Mouse (Mus musculus) MEL (cell line): ENCODE measurements at regions not wholly inside any gene's neighbourhood (a gene's known extent, or its start where the extent isn't known, plus 50 kb on each side); places are given as distances from the start of the nearest gene placed in this dataset.

ENCODE experiments used
- DNase-seq: peaks from one replicate; pipeline ENCODE4 v3.0.0; 2011; ENCODE audit warnings: low read depth, low spot score
- H3K27ac ChIP-seq: 2 replicates; pipeline ENCODE4 v1.5.1; 2012; ENCODE audit warnings: low read depth, mild to moderate bottlenecking, control low read depth, low read length, moderate library complexity; ENCODE audit not compliant: control insufficient read depth
- H3K27me3 ChIP-seq, 2 experiments: fragments of 150-350 bp in 1 of 2; sonication (generic) in 1 of 2; 2 replicates each; pipeline ENCODE4 v1.6.1; 2012; ENCODE audit warnings: low read length in 2 of 2, mild to moderate bottlenecking in 2 of 2, improper control_type of control experiment in 1 of 2, moderate library complexity in 1 of 2; ENCODE audit not compliant: insufficient read depth in 2 of 2, control insufficient read depth in 1 of 2
- H3K36me3 ChIP-seq, 2 experiments: 2 replicates each; pipeline ENCODE4 v1.6.1; 2012 to 2014; ENCODE audit warnings: low read length in 2 of 2, improper control_type of control experiment in 1 of 2, inconsistent platforms in 1 of 2, mild to moderate bottlenecking in 1 of 2; ENCODE audit not compliant: insufficient read depth in 2 of 2, control insufficient read depth in 1 of 2
- H3K4me1 ChIP-seq, 2 experiments: fragments of 150-350 bp in 1 of 2; sonication (generic) in 1 of 2; 2 replicates each; pipeline ENCODE4 v1.6.1; 2012; ENCODE audit warnings: low read length in 2 of 2, improper control_type of control experiment in 1 of 2, mild to moderate bottlenecking in 1 of 2; ENCODE audit not compliant: insufficient read depth in 2 of 2, control insufficient read depth in 1 of 2
- H3K4me3 ChIP-seq, 2 experiments: fragments of 150-350 bp in 1 of 2; sonication (generic) in 1 of 2; 2 replicates each; pipeline ENCODE4 v1.5.1; 2012; ENCODE audit warnings: low read depth in 2 of 2, low read length in 2 of 2, mild to moderate bottlenecking in 2 of 2, moderate library complexity in 2 of 2, control low read depth in 1 of 2, improper control_type of control experiment in 1 of 2; ENCODE audit not compliant: control insufficient read depth in 1 of 2, insufficient read depth in 1 of 2
- H3K79me2 ChIP-seq: 2 replicates; pipeline ENCODE4 v1.6.1; 2012; ENCODE audit warnings: mild to moderate bottlenecking, low read length, moderate library complexity; ENCODE audit not compliant: control insufficient read depth, poor library complexity, insufficient read depth
- H3K9ac ChIP-seq: 2 replicates; pipeline ENCODE4 v1.6.1; 2012; ENCODE audit warnings: low read depth, mild to moderate bottlenecking, control low read depth, low read length, moderate library complexity; ENCODE audit not compliant: control insufficient read depth, poor library complexity, severe bottlenecking
- H3K9me3 ChIP-seq: fragments of 150-350 bp; sonication (generic); replicated peaks from 2 replicates; pipeline ENCODE4 v1.6.1; 2012; ENCODE audit warnings: mild to moderate bottlenecking, low read length, improper control_type of control experiment, moderate library complexity; ENCODE audit not compliant: insufficient read depth
- BHLHE40 ChIP-seq: IDR thresholded peaks from 2 replicates; pipeline ENCODE4 v1.6.1; 2012; ENCODE audit warnings: low read depth, mild to moderate bottlenecking, inconsistent platforms, low read length, improper control_type of control experiment, borderline replicate concordance
- CHD1 ChIP-seq: IDR thresholded peaks from 2 replicates; pipeline ENCODE4 v1.6.1; 2012; ENCODE audit warnings: low read depth, mild to moderate bottlenecking, inconsistent platforms, low read length, improper control_type of control experiment
- E2F4 ChIP-seq: IDR thresholded peaks from 2 replicates; pipeline ENCODE4 v1.6.1; 2011; ENCODE audit warnings: low read depth, low read length, improper control_type of control experiment, borderline replicate concordance
- ELF1 ChIP-seq: IDR thresholded peaks from 2 replicates; pipeline ENCODE4 v1.6.1; 2014; ENCODE audit warnings: low read depth, mild to moderate bottlenecking, inconsistent platforms, low read length, improper control_type of control experiment, moderate library complexity
- ETS1 ChIP-seq: IDR thresholded peaks from 2 replicates; pipeline ENCODE4 v1.6.1; 2012; ENCODE audit warnings: low read depth, mild to moderate bottlenecking, inconsistent platforms, low read length, improper control_type of control experiment, moderate library complexity
- GABPA ChIP-seq: IDR thresholded peaks from 2 replicates; pipeline ENCODE4 v1.6.1; 2012; ENCODE audit warnings: low read depth, mild to moderate bottlenecking, inconsistent platforms, low read length, improper control_type of control experiment, moderate library complexity
- GATA1 ChIP-seq: IDR thresholded peaks from 2 replicates; pipeline ENCODE4 v1.6.1; 2011; ENCODE audit warnings: low read depth, low read length, improper control_type of control experiment
- HCFC1 ChIP-seq: IDR thresholded peaks from 2 replicates; pipeline ENCODE4 v1.6.1; 2012; ENCODE audit warnings: low read depth, mild to moderate bottlenecking, inconsistent platforms, low read length, improper control_type of control experiment, moderate library complexity
- KAT2A ChIP-seq: conservative IDR thresholded peaks from 2 replicates; pipeline ENCODE4 v1.6.1; 2012; ENCODE audit warnings: low read depth, low read length, improper control_type of control experiment, inconsistent platforms
- MAX ChIP-seq: IDR thresholded peaks from 2 replicates; pipeline ENCODE4 v1.6.1; 2011; ENCODE audit warnings: low read length, improper control_type of control experiment
- MEF2A ChIP-seq: IDR thresholded peaks from 2 replicates; pipeline ENCODE4 v1.6.1; 2014; ENCODE audit warnings: low read depth, mild to moderate bottlenecking, inconsistent platforms, low read length, improper control_type of control experiment; ENCODE audit not compliant: poor library complexity, insufficient replicate concordance, severe bottlenecking; ENCODE audit errors: extremely low read depth
- MXI1 ChIP-seq: IDR thresholded peaks from 2 replicates; pipeline ENCODE4 v1.6.1; 2011; ENCODE audit warnings: mild to moderate bottlenecking, low read depth, low read length, improper control_type of control experiment
- MYC ChIP-seq: IDR thresholded peaks from 2 replicates; pipeline ENCODE4 v1.6.1; 2011; ENCODE audit warnings: low read depth, mild to moderate bottlenecking, low read length, improper control_type of control experiment, moderate library complexity
- POLR2A ChIP-seq, 2 experiments: IDR thresholded peaks; 2 replicates each; pipeline ENCODE4 v1.6.1; 2011 to 2012; ENCODE audit warnings: low read length in 2 of 2, mild to moderate bottlenecking in 2 of 2, control low read depth in 1 of 2, improper control_type of control experiment in 1 of 2, low read depth in 1 of 2, moderate library complexity in 1 of 2; ENCODE audit not compliant: control insufficient read depth in 1 of 2, insufficient read depth in 1 of 2, poor library complexity in 1 of 2
- POLR2AphosphoS2 ChIP-seq: IDR thresholded peaks from 2 replicates; pipeline ENCODE4 v1.6.1; 2011; ENCODE audit warnings: low read length, improper control_type of control experiment
- POLR2AphosphoS5 ChIP-seq: IDR thresholded peaks from 2 replicates; pipeline ENCODE4 v1.6.1; 2012; ENCODE audit warnings: low read depth, borderline replicate concordance, mild to moderate bottlenecking, inconsistent platforms, low read length, moderate library complexity, mixed read lengths
- RAD21 ChIP-seq: IDR thresholded peaks from 2 replicates; pipeline ENCODE4 v1.6.1; 2011; ENCODE audit warnings: mild to moderate bottlenecking, low read depth, low read length, improper control_type of control experiment
- RCOR1 ChIP-seq: IDR thresholded peaks from 2 replicates; pipeline ENCODE4 v1.6.1; 2012; ENCODE audit warnings: low read depth, mild to moderate bottlenecking, inconsistent platforms, low read length, improper control_type of control experiment
- SMC3 ChIP-seq: IDR thresholded peaks from 2 replicates; pipeline ENCODE4 v1.6.1; 2011; ENCODE audit warnings: low read depth, low read length, improper control_type of control experiment
- TBP ChIP-seq: IDR thresholded peaks from 2 replicates; pipeline ENCODE4 v1.8.0; 2011; ENCODE audit warnings: low read depth, low read length, improper control_type of control experiment
- UBTF ChIP-seq: IDR thresholded peaks from 2 replicates; pipeline ENCODE4 v1.6.1; 2012; ENCODE audit warnings: low read depth, mild to moderate bottlenecking, inconsistent platforms, low read length, improper control_type of control experiment, moderate library complexity, borderline replicate concordance; ENCODE audit not compliant: insufficient read depth
- USF1 ChIP-seq: IDR thresholded peaks from 2 replicates; pipeline ENCODE4 v1.6.1; 2014; ENCODE audit warnings: low read depth, mild to moderate bottlenecking, inconsistent platforms, low read length, improper control_type of control experiment, moderate library complexity

DNA sequence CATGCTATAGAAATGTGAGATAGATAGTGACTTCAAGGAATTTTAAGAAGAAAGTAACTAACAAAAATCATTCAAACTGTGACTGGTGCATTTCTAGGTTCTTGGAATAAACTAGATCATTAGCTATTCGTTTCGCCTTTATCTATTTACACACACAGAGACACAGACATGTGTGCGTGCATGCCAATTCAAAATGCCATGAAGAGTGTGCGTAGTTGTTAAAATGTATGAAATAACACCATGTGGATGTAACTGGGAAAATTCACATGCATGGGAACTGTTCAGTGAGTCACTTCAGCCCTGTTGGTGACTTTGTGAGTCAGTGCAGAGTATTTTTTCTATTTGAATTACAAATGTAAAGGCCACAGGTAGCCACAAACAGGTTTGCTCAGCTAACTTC, 460.8 kb downstream of the Fat4 start:
- Histone ChIP-seq H3K9me3 (no peaks in the 10 kb centered on the region), H3K9ac (no peak overlapping the region), H3K36me3 (no peaks in the 10 kb centered on the region), H3K27ac (no peak overlapping the region), H3K79me2 (no peaks in the 10 kb centered on the region), H3K4me3 (no peak overlapping the region), H3K27me3 (no peaks in the 10 kb centered on the region), H3K4me1 (no peaks in the 10 kb centered on the region)
- no peak for TF ChIP-seq MYC
- TF ChIP-seq MXI1, result no peak
- TF ChIP-seq HCFC1, result no peak
- TF ChIP-seq UBTF, result no peak
- TF ChIP-seq POLR2AphosphoS5, result no peak
- no peak for TF ChIP-seq MEF2A
- no peak for TF ChIP-seq POLR2AphosphoS2
- no peak for TF ChIP-seq GABPA
- TF ChIP-seq RAD21, result no peak
- no peak for TF ChIP-seq ETS1
- TF ChIP-seq BHLHE40, result no peak
- no peak for TF ChIP-seq MAX
- no peak for TF ChIP-seq CHD1
- no peak for TF ChIP-seq KAT2A
- TF ChIP-seq TBP, result no peak
- no peak for TF ChIP-seq RCOR1
- TF ChIP-seq E2F4, result no peak
- no peak for TF ChIP-seq ELF1
- no peak for DNase-seq

DNA sequence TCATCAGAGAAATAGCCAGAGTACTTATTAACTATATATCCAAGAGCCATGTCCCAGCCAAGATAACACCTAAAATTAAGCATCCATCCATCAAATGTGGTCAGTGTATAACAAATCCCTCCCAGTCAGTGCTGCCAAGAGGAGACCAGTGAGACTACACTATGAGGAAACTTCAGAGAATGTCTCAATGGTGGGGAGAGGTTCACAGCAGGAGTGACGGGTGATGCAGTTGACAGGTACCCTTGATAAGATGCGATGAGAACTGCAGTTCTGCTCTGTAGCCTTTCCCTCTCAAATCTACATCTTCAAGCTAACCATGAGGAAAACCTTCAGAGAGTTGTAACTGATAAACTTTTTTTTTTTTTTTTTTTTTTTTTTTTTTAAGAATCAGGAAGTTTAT, 470.3 kb downstream of the Fat4 start:
- Histone ChIP-seq H3K36me3 (no peaks in the 10 kb centered on the region), H3K4me1 (no peaks in the 10 kb centered on the region), H3K27ac (no peak overlapping the region), H3K79me2 (no peaks in the 10 kb centered on the region), H3K4me3 (no peak overlapping the region), H3K9ac (no peak overlapping the region), H3K9me3 (no peaks in the 10 kb centered on the region)
- DNase-seq, result no peak
- no peak for TF ChIP-seq USF1
- TF ChIP-seq MAX, result no peak
- TF ChIP-seq POLR2A (IDR thresholded peaks at IDR 0.05; ENCODE audit: control insufficient read depth in 1 of 2, insufficient read depth in 1 of 2, low read depth in 1 of 2, low read length in 2 of 2, poor library complexity in 1 of 2), result no peak
- no peak for TF ChIP-seq KAT2A
- no peak for TF ChIP-seq SMC3
- TF ChIP-seq GATA1, result no peak
- TF ChIP-seq, all 39 proteins: peak for 0
- no peaks in the 10 kb centered on the region for H3K27me3 ChIP-seq
